Mouse (Mus musculus): Measurements from ENCODE around the gene Lsm2. TPM values are rescaled to one million over a fixed set of nuclear protein-coding genes. Genes with fewer than 3 reads are reported as not detected.

The Lsm2 gene
- polyA plus RNA-seq, 1 experiment from 2014 or later: 151 TPM

- Histone ChIP-seq H3K4me3 (ENCODE audit: low read depth, low read length) (no peak overlapping the region), H3K4me1 (ENCODE audit: control insufficient read depth, insufficient read depth, low read length) (peaks cover 4% of the 10 kb centered on the region), H3K27me3 (replicated peaks; ENCODE audit: control insufficient read depth, insufficient read depth, low read length) (no peaks in the 10 kb centered on the region), H3K27ac (replicated peaks; ENCODE audit: low read depth, low read length) (no peak overlapping the region), H3K9me3 (ENCODE audit: control insufficient read depth, low read length) (no peaks in the 10 kb centered on the region), H3K36me3 (ENCODE audit: control insufficient read depth, insufficient read depth, low read length) (no peaks in the 10 kb centered on the region), H3K9ac (ENCODE audit: low read depth, low read length) (no peak overlapping the region), H3K4me2 (ENCODE audit: low read depth, low read length) (no peak overlapping the region)
- 68% methylated on average over 12 of the region's 13 CpGs for WGBS
- DNase-seq (ENCODE audit: low spot score): no peak
- no peak for ATAC-seq (ENCODE audit: low read depth)
Measured at GRCm38 (mm10) chr17:35024261-35024660, 42.6 kb downstream of the Lsm2 start.

GRCm38 (mm10) chr17:35024691-35025488 lies 43.2 kb downstream of the Lsm2 start:
- Histone ChIP-seq H3K27ac (replicated peaks; ENCODE audit: low read depth, low read length) (no peak overlapping the region), H3K9ac (ENCODE audit: low read depth, low read length) (no peak overlapping the region), H3K4me2 (ENCODE audit: low read depth, low read length) (no peak overlapping the region), H3K27me3 (replicated peaks; ENCODE audit: control insufficient read depth, insufficient read depth, low read length) (no peaks in the 10 kb centered on the region), H3K4me1 (ENCODE audit: control insufficient read depth, insufficient read depth, low read length) (peaks cover 4% of the 10 kb centered on the region), H3K4me3 (ENCODE audit: low read depth, low read length) (no peak overlapping the region), H3K36me3 (ENCODE audit: control insufficient read depth, insufficient read depth, low read length) (no peaks in the 10 kb centered on the region), H3K9me3 (ENCODE audit: control insufficient read depth, low read length) (no peaks in the 10 kb centered on the region)
- DNase-seq (ENCODE audit: low spot score): no peak
- no peak for ATAC-seq (ENCODE audit: low read depth)
- WGBS: 80% methylated on average over 6 of the region's 10 CpGs

GRCm38 (mm10) chr17:35026206-35026605 lies 44.5 kb downstream of the Lsm2 start:
- Histone ChIP-seq H3K4me1 (ENCODE audit: control insufficient read depth, insufficient read depth, low read length) (peaks cover 4% of the 10 kb centered on the region), H3K27ac (replicated peaks; ENCODE audit: low read depth, low read length) (peak overlapping the region; percentile 59; the same call in 1 of the 2 replicates), H3K9ac (ENCODE audit: low read depth, low read length) (peak overlapping the region; percentile 48; the same call in 1 of the 2 replicates), H3K36me3 (ENCODE audit: control insufficient read depth, insufficient read depth, low read length) (no peaks in the 10 kb centered on the region), H3K9me3 (ENCODE audit: control insufficient read depth, low read length) (no peaks in the 10 kb centered on the region), H3K4me2 (ENCODE audit: low read depth, low read length) (peak overlapping the region; percentile 31), H3K27me3 (replicated peaks; ENCODE audit: control insufficient read depth, insufficient read depth, low read length) (no peaks in the 10 kb centered on the region), H3K4me3 (ENCODE audit: low read depth, low read length) (no peak overlapping the region)
- WGBS: 86% methylated on average over 5 of the region's 5 CpGs
- no peak for DNase-seq (ENCODE audit: low spot score)
- ATAC-seq (ENCODE audit: low read depth): no peak

GRCm38 (mm10) chr17:35027277-35028068 lies 45.8 kb downstream of the Lsm2 start, which contains the start of gene Sapcd1:
Sapcd1 (minus strand) TSS chr17:35028016.
- H3K9me3 ChIP-seq (ENCODE audit: control insufficient read depth, low read length): no peaks in the 10 kb centered on the region
- H3K27me3 ChIP-seq (replicated peaks; ENCODE audit: control insufficient read depth, insufficient read depth, low read length): no peaks in the 10 kb centered on the region
- H3K9ac ChIP-seq (ENCODE audit: low read depth, low read length): peak within 1 kb of the TSS; percentile 35; the same call in 1 of the 2 replicates
- H3K4me1 ChIP-seq (ENCODE audit: control insufficient read depth, insufficient read depth, low read length): peaks cover 4% of the 10 kb centered on the region
- DNase-seq (ENCODE audit: low spot score) (peak; percentile 90), ATAC-seq (ENCODE audit: low read depth) (peak; percentile 89)
- H3K27ac ChIP-seq (replicated peaks; ENCODE audit: low read depth, low read length): peak within 1 kb of the TSS; percentile 61
- peak within 1 kb of the TSS; percentile 40 for H3K4me2 ChIP-seq (ENCODE audit: low read depth, low read length)
- WGBS: 30% methylated on average over 12 of the region's 13 CpGs
- peak within 1 kb of the TSS; percentile 15; the same call in 1 of the 2 replicates for H3K4me3 ChIP-seq (ENCODE audit: low read depth, low read length)
- H3K36me3 ChIP-seq (ENCODE audit: control insufficient read depth, insufficient read depth, low read length): no peaks in the 10 kb centered on the region

GRCm38 (mm10) chr17:35028315-35028714 lies 46.7 kb downstream of the Lsm2 start:
- Histone ChIP-seq H3K4me3 (ENCODE audit: low read depth, low read length) (no peak overlapping the region), H3K36me3 (ENCODE audit: control insufficient read depth, insufficient read depth, low read length) (no peaks in the 10 kb centered on the region), H3K27ac (replicated peaks; ENCODE audit: low read depth, low read length) (no peak overlapping the region), H3K9me3 (ENCODE audit: control insufficient read depth, low read length) (no peaks in the 10 kb centered on the region), H3K27me3 (replicated peaks; ENCODE audit: control insufficient read depth, insufficient read depth, low read length) (no peaks in the 10 kb centered on the region), H3K9ac (ENCODE audit: low read depth, low read length) (no peak overlapping the region), H3K4me1 (ENCODE audit: control insufficient read depth, insufficient read depth, low read length) (peaks cover 4% of the 10 kb centered on the region), H3K4me2 (ENCODE audit: low read depth, low read length) (peak overlapping the region; percentile 40; the same call in 1 of the 2 replicates)
- 64% methylated on average over 2 of the region's 2 CpGs for WGBS
- no peak for DNase-seq (ENCODE audit: low spot score)
- ATAC-seq (ENCODE audit: low read depth): no peak

- WGBS: 36% methylated on average over 18 of the region's 19 CpGs
- Histone ChIP-seq H3K9ac (ENCODE audit: low read depth, low read length) (no peak overlapping the region; the same call in 1 of the 2 replicates), H3K4me1 (ENCODE audit: control insufficient read depth, insufficient read depth, low read length) (peaks cover 4% of the 10 kb centered on the region), H3K36me3 (ENCODE audit: control insufficient read depth, insufficient read depth, low read length) (no peaks in the 10 kb centered on the region), H3K27ac (replicated peaks; ENCODE audit: low read depth, low read length) (no peak overlapping the region), H3K9me3 (ENCODE audit: control insufficient read depth, low read length) (no peaks in the 10 kb centered on the region), H3K4me2 (ENCODE audit: low read depth, low read length) (no peak overlapping the region), H3K27me3 (replicated peaks; ENCODE audit: control insufficient read depth, insufficient read depth, low read length) (no peaks in the 10 kb centered on the region), H3K4me3 (ENCODE audit: low read depth, low read length) (no peak overlapping the region)
- ATAC-seq (ENCODE audit: low read depth) (no peak), DNase-seq (ENCODE audit: low spot score) (no peak)
Measured at GRCm38 (mm10) chr17:35029691-35030532, 48.2 kb downstream of the Lsm2 start.

GRCm38 (mm10) chr17:35031272-35031671 lies 49.6 kb downstream of the Lsm2 start:
- 90% methylated on average over 11 of the region's 11 CpGs for WGBS
- no peaks in the 10 kb centered on the region for H3K27me3 ChIP-seq (replicated peaks; ENCODE audit: control insufficient read depth, insufficient read depth, low read length)
- no peak overlapping the region for H3K4me3 ChIP-seq (ENCODE audit: low read depth, low read length)
- no peak overlapping the region for H3K4me2 ChIP-seq (ENCODE audit: low read depth, low read length)
- ATAC-seq (ENCODE audit: low read depth) (no peak), DNase-seq (ENCODE audit: low spot score) (no peak)
- H3K4me1 ChIP-seq (ENCODE audit: control insufficient read depth, insufficient read depth, low read length): peaks cover under 1% of the 10 kb centered on the region
- H3K36me3 ChIP-seq (ENCODE audit: control insufficient read depth, insufficient read depth, low read length): no peaks in the 10 kb centered on the region
- no peak overlapping the region for H3K9ac ChIP-seq (ENCODE audit: low read depth, low read length)
- H3K27ac ChIP-seq (replicated peaks; ENCODE audit: low read depth, low read length): no peak overlapping the region
- no peaks in the 10 kb centered on the region for H3K9me3 ChIP-seq (ENCODE audit: control insufficient read depth, low read length)

GRCm38 (mm10) chr17:35031880-35032279 lies 50.2 kb downstream of the Lsm2 start:
- Histone ChIP-seq H3K27me3 (replicated peaks; ENCODE audit: control insufficient read depth, insufficient read depth, low read length) (no peaks in the 10 kb centered on the region), H3K9me3 (ENCODE audit: control insufficient read depth, low read length) (no peaks in the 10 kb centered on the region), H3K4me3 (ENCODE audit: low read depth, low read length) (no peak overlapping the region), H3K4me2 (ENCODE audit: low read depth, low read length) (no peak overlapping the region), H3K36me3 (ENCODE audit: control insufficient read depth, insufficient read depth, low read length) (no peaks in the 10 kb centered on the region), H3K4me1 (ENCODE audit: control insufficient read depth, insufficient read depth, low read length) (no peaks in the 10 kb centered on the region; the same call in 1 of the 2 replicates), H3K9ac (ENCODE audit: low read depth, low read length) (no peak overlapping the region), H3K27ac (replicated peaks; ENCODE audit: low read depth, low read length) (no peak overlapping the region)
- no peak for ATAC-seq (ENCODE audit: low read depth)
- WGBS: 88% methylated on average over 7 of the region's 7 CpGs
- DNase-seq (ENCODE audit: low spot score): no peak
